Mouse (Mus musculus) megakaryocyte, embryonic 14.5 days (primary cell): Measurements from ENCODE around the gene Arhgef6.

Source experiments
- FLI1 ChIP-seq: IDR thresholded peaks from 2 replicates; pipeline ENCODE4 v1.6.1; 2012; ENCODE audit warnings: low read length, inconsistent platforms, mixed read lengths
- GATA1 ChIP-seq: IDR thresholded peaks from 3 replicates; pipeline ENCODE4 v1.6.1; 2012; ENCODE audit warnings: mixed read lengths, low read length, inconsistent platforms, borderline replicate concordance

DNA sequence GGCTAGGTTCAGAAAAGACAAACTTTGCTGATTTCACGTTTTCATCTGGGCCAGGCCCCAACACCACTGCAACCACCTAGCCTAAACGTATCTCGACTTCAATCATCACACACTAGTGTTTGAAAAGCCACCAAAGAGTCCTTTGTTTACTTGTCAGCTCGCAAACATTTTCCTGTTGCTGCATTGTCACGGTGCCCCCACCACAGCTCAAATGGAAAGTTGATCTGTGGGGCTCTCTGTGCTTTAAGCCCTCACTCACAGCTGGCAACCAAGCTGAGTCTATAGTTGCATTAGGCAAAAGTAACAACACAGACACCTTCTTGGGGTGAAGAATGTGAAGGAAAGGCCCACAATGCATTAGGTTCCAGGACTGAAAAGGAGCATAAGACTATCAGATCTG is 122.3 kb downstream of the Arhgef6 start:
- TF ChIP-seq GATA1 (no peak), FLI1 (no peak)
